Mouse (Mus musculus) fibroblast of lung, adult 2 months (primary cell): ENCODE measurements around the gene Rpl22l1.
"Not testable (repeated sequence)": the region's sequence is repeated elsewhere in the genome, so short reads cannot be mapped to it uniquely, and the experiment has no call there.

Experiments
- DNase-seq: peaks from one replicate; pipeline ENCODE4 v3.0.0-alpha.2; 2011; ENCODE audit warnings: low read depth

The Rpl22l1 gene

GRCm38 (mm10) chr3:28841886-28842649 is 36.8 kb downstream of the Rpl22l1 start:
- DNase-seq = no peak

- no peak for DNase-seq
Measured at GRCm38 (mm10) chr3:28843231-28843630, 38.0 kb downstream of the Rpl22l1 start.

GRCm38 (mm10) chr3:28847115-28847514 is 41.9 kb downstream of the Rpl22l1 start:
- DNase-seq = no peak

- not testable (repeated sequence) for DNase-seq
Measured at GRCm38 (mm10) chr3:28852174-28852573, 46.9 kb downstream of the Rpl22l1 start.
